Mouse (Mus musculus): ENCODE measurements at regions not wholly inside any gene's neighbourhood (a gene's known extent, or its start where the extent isn't known, plus 50 kb on each side); places are given as distances from the start of the nearest gene placed in this dataset.
A peak's percentile ranks its signal among the peaks of the same experiment; 100 is the strongest.

DNA sequence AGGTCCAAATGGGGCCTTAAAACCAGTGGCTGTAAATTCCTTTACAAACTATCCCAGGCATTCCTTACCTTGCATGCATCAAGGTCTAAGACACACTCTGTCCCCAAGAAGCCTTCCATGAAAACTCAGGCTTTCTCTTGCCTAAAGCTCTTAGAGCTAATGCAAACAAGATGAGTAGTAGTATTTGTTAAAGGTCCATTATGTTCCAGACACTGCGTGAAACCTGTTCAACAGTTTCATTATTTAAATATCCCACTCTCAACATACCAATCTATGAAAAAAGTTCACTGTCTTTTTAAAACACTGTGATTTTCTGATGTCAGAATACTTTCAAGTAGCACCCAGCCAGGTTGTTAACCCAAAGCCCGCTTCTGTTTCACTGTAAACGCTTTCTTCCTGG is 687.9 kb upstream of the A1bg start:
- TF ChIP-seq EP300 (IDR thresholded peaks at IDR 0.05; ENCODE audit: low read depth) (no peak), CTCF (IDR thresholded peaks at IDR 0.05; ENCODE audit: low read depth) (no peak)
- Histone ChIP-seq H3K4me2 (ENCODE audit: low read depth, low read length) (no peak overlapping the region), H3K9ac (replicated peaks; ENCODE audit: low read depth, low read length) (no peak overlapping the region), H3K36me3 (replicated peaks; ENCODE audit: control insufficient read depth, insufficient read depth, low read length) (no peaks in the 10 kb centered on the region), H3K4me1 (ENCODE audit: control insufficient read depth, insufficient read depth) (peaks cover 6% of the 10 kb centered on the region), H3K4me3 (ENCODE audit: low read depth, low read length) (no peak overlapping the region), H3K27ac (ENCODE audit: low read depth) (no peak overlapping the region), H3K9me3 (replicated peaks; ENCODE audit: control insufficient read depth, low read length) (no peaks in the 10 kb centered on the region), H3K27me3 (ENCODE audit: control insufficient read depth, insufficient read depth, low read length) (no peaks in the 10 kb centered on the region)
- ATAC-seq (ENCODE audit: insufficient read depth, low read depth): no peak
- no peak for DNase-seq (ENCODE audit: low spot score)
- 95% methylated on average over 3 of the region's 3 CpGs for WGBS

DNA sequence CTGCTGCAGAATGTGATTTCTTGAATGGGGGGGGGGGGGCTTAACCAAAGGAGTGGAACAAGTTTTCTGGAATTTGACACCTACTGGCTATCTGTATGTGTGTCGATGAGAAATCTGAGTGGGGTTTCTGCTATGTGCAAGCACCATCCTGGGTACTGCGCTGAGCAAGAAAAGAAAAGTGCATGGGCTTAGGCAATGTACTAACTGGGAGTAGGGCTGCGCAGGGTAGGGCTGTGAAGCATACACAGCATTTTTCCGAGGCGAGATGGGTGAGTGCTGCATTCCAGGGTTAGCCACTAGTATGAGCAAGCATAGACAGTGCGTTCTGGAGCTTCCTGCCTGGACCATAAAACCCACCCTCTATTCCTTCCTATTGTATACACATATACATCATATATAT is 686.8 kb upstream of the A1bg start:
- Histone ChIP-seq H3K27me3 (ENCODE audit: control insufficient read depth, insufficient read depth, low read length) (no peaks in the 10 kb centered on the region), H3K27ac (ENCODE audit: low read depth) (no peak overlapping the region), H3K9me3 (replicated peaks; ENCODE audit: control insufficient read depth, low read length) (no peaks in the 10 kb centered on the region), H3K36me3 (replicated peaks; ENCODE audit: control insufficient read depth, insufficient read depth, low read length) (no peaks in the 10 kb centered on the region), H3K9ac (replicated peaks; ENCODE audit: low read depth, low read length) (no peak overlapping the region), H3K4me1 (ENCODE audit: control insufficient read depth, insufficient read depth) (peaks cover 6% of the 10 kb centered on the region), H3K4me2 (ENCODE audit: low read depth, low read length) (no peak overlapping the region), H3K4me3 (ENCODE audit: low read depth, low read length) (no peak overlapping the region)
- no peak for ATAC-seq (ENCODE audit: insufficient read depth, low read depth)
- no peak for DNase-seq (ENCODE audit: low spot score)
- 64% methylated on average over 6 of the region's 6 CpGs for WGBS
- TF ChIP-seq CTCF (IDR thresholded peaks at IDR 0.05; ENCODE audit: low read depth) (no peak), EP300 (IDR thresholded peaks at IDR 0.05; ENCODE audit: low read depth) (no peak)

GRCm38 (mm10) chr15:61608301-61608731 is 685.5 kb upstream of the A1bg start:
- ATAC-seq (ENCODE audit: insufficient read depth, low read depth) (no peak; the same call in 1 of the 2 replicates), DNase-seq (ENCODE audit: low spot score) (peak; percentile 63)
- no peak for TF ChIP-seq CTCF (IDR thresholded peaks at IDR 0.05; ENCODE audit: low read depth)
- TF ChIP-seq EP300 (IDR thresholded peaks at IDR 0.05; ENCODE audit: low read depth): no peak
- no peak overlapping the region; the same call in 1 of the 2 replicates for H3K27ac ChIP-seq (ENCODE audit: low read depth)
- no peak overlapping the region for H3K4me3 ChIP-seq (ENCODE audit: low read depth, low read length)
- no peak overlapping the region for H3K4me2 ChIP-seq (ENCODE audit: low read depth, low read length)
- H3K36me3 ChIP-seq (replicated peaks; ENCODE audit: control insufficient read depth, insufficient read depth, low read length): no peaks in the 10 kb centered on the region
- H3K9ac ChIP-seq (replicated peaks; ENCODE audit: low read depth, low read length): no peak overlapping the region
- H3K4me1 ChIP-seq (ENCODE audit: control insufficient read depth, insufficient read depth): peaks cover 6% of the 10 kb centered on the region
- H3K9me3 ChIP-seq (replicated peaks; ENCODE audit: control insufficient read depth, low read length): no peaks in the 10 kb centered on the region
- H3K27me3 ChIP-seq (ENCODE audit: control insufficient read depth, insufficient read depth, low read length): no peaks in the 10 kb centered on the region
- WGBS: 20% methylated on average over 6 of the region's 6 CpGs

DNA sequence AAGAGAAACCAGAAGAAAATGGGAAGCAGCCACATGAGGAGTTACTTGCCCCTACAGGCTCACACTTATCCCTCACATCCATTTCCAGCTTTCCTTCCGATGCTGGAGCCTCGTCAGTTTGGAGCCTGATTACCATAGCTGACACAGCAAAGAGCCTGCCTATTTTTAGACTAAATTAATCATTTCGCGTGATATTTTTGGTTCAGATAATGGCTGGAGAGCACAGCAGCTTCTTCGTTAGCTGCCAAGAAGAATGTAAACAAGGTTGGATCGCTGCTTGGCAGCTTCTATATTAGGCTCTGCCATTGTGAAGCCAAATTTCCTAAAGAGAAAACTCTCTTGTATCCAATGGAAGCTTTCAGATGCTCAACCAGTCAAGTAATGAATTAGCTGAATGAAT is 676.9 kb upstream of the A1bg start:
- H3K4me3 ChIP-seq (ENCODE audit: low read depth, low read length): 0 out of 2 replicates have a peak overlapping the region, but pooled peaks have one; percentile 2
- 13% methylated on average over 6 of the region's 6 CpGs for WGBS
- H3K4me1 ChIP-seq (ENCODE audit: control insufficient read depth, insufficient read depth): peaks cover 14% of the 10 kb centered on the region
- ATAC-seq (ENCODE audit: insufficient read depth, low read depth): peak; percentile 24; the same call in 1 of the 2 replicates
- no peak overlapping the region for H3K9ac ChIP-seq (replicated peaks; ENCODE audit: low read depth, low read length)
- H3K27me3 ChIP-seq (ENCODE audit: control insufficient read depth, insufficient read depth, low read length): no peaks in the 10 kb centered on the region
- H3K36me3 ChIP-seq (replicated peaks; ENCODE audit: control insufficient read depth, insufficient read depth, low read length): no peaks in the 10 kb centered on the region
- H3K27ac ChIP-seq (ENCODE audit: low read depth): no peak overlapping the region
- DNase-seq (ENCODE audit: low spot score): peak; percentile 38
- H3K9me3 ChIP-seq (replicated peaks; ENCODE audit: control insufficient read depth, low read length): no peaks in the 10 kb centered on the region
- TF ChIP-seq EP300 (IDR thresholded peaks at IDR 0.05; ENCODE audit: low read depth) (0 out of 2 replicates have a peak, but pooled peaks have one; percentile 67), CTCF (IDR thresholded peaks at IDR 0.05; ENCODE audit: low read depth) (no peak)
- H3K4me2 ChIP-seq (ENCODE audit: low read depth, low read length): peak overlapping the region; percentile 30

GRCm38 (mm10) chr15:61596318-61596717 is 673.5 kb upstream of the A1bg start:
- H3K9me3 ChIP-seq (replicated peaks; ENCODE audit: control insufficient read depth, low read length): no peaks in the 10 kb centered on the region
- no peaks in the 10 kb centered on the region for H3K27me3 ChIP-seq (ENCODE audit: control insufficient read depth, insufficient read depth, low read length)
- H3K27ac ChIP-seq (ENCODE audit: low read depth): no peak overlapping the region
- H3K4me1 ChIP-seq (ENCODE audit: control insufficient read depth, insufficient read depth): peaks cover 14% of the 10 kb centered on the region
- DNase-seq (ENCODE audit: low spot score) (no peak), ATAC-seq (ENCODE audit: insufficient read depth, low read depth) (no peak)
- no peak overlapping the region for H3K4me2 ChIP-seq (ENCODE audit: low read depth, low read length)
- H3K36me3 ChIP-seq (replicated peaks; ENCODE audit: control insufficient read depth, insufficient read depth, low read length): no peaks in the 10 kb centered on the region
- 81% methylated on average over 4 of the region's 4 CpGs for WGBS
- H3K9ac ChIP-seq (replicated peaks; ENCODE audit: low read depth, low read length): no peak overlapping the region
- TF ChIP-seq EP300 (IDR thresholded peaks at IDR 0.05; ENCODE audit: low read depth) (no peak), CTCF (IDR thresholded peaks at IDR 0.05; ENCODE audit: low read depth) (no peak)
- H3K4me3 ChIP-seq (ENCODE audit: low read depth, low read length): no peak overlapping the region

DNA sequence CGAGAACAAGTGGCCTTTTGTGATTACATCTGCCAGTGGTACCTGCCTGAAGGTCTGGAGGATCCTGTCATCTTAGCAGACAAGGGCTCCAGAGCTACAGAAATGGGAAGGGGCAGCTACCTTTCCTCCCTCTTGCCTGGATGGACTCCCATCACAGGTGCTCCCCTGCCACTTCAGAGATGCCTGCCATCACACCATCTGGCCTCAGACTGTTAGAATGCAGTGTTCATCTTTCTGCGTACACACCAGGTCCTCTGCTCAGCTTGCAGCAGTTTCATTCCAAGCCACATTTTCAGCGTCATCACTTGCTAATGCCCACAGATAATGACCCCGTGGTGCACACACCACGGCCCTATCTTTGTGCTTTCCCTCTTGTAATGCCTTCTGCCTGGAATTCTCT is 666.1 kb upstream of the A1bg start:
- Histone ChIP-seq H3K4me3 (ENCODE audit: low read depth, low read length) (no peak overlapping the region), H3K27ac (ENCODE audit: low read depth) (no peak overlapping the region), H3K27me3 (ENCODE audit: control insufficient read depth, insufficient read depth, low read length) (no peaks in the 10 kb centered on the region), H3K4me2 (ENCODE audit: low read depth, low read length) (no peak overlapping the region), H3K9ac (replicated peaks; ENCODE audit: low read depth, low read length) (no peak overlapping the region), H3K36me3 (replicated peaks; ENCODE audit: control insufficient read depth, insufficient read depth, low read length) (no peaks in the 10 kb centered on the region), H3K4me1 (ENCODE audit: control insufficient read depth, insufficient read depth) (no peaks in the 10 kb centered on the region), H3K9me3 (replicated peaks; ENCODE audit: control insufficient read depth, low read length) (no peaks in the 10 kb centered on the region)
- 58% methylated on average over 5 of the region's 5 CpGs for WGBS
- ATAC-seq (ENCODE audit: insufficient read depth, low read depth) (no peak), DNase-seq (ENCODE audit: low spot score) (no peak)
- TF ChIP-seq CTCF (IDR thresholded peaks at IDR 0.05; ENCODE audit: low read depth): no peak
- TF ChIP-seq EP300 (IDR thresholded peaks at IDR 0.05; ENCODE audit: low read depth): no peak

Data from heart, postnatal 0 days (tissue).